Mouse (Mus musculus) lung, embryonic 14.5 days (tissue): ENCODE data around the gene Ddit4. TPM values are rescaled to one million over a fixed set of nuclear protein-coding genes. Genes with fewer than 3 reads are reported as not detected.

Source experiments
- ATAC-seq: fragments of 200-750 bp; cut with Nextera tagmentation; 2 replicates; pipeline ENCODE4 v1.8.0; 2017; ENCODE audit warnings: mild to moderate bottlenecking, moderate TSS enrichment, moderate library complexity; ENCODE audit not compliant: insufficient read depth
- DNase-seq: peaks from one replicate; pipeline ENCODE4 v3.0.0-alpha.2; 2015
- H3K27ac ChIP-seq: fragments of 300-500 bp; sonication (generic); 2 replicates; pipeline ENCODE4 v1.5.1; 2014; ENCODE audit warnings: low read depth, mild to moderate bottlenecking, moderate library complexity
- H3K27me3 ChIP-seq: fragments of 300-500 bp; sonication (generic); 2 replicates; pipeline ENCODE4 v1.6.1; 2014; ENCODE audit warnings: low read length, control low read depth; ENCODE audit not compliant: insufficient read depth
- H3K36me3 ChIP-seq: fragments of 300-500 bp; sonication (generic); 2 replicates; pipeline ENCODE4 v1.6.1; 2014; ENCODE audit warnings: control low read depth; ENCODE audit not compliant: insufficient read depth
- H3K4me1 ChIP-seq: fragments of 300-500 bp; sonication (generic); 2 replicates; pipeline ENCODE4 v1.6.1; 2014; ENCODE audit warnings: antibody characterized with exemption, control low read depth; ENCODE audit not compliant: insufficient read depth
- H3K4me2 ChIP-seq: fragments of 300-500 bp; sonication (generic); 2 replicates; pipeline ENCODE4 v1.6.1; 2014; ENCODE audit warnings: mild to moderate bottlenecking
- H3K4me3 ChIP-seq: fragments of 300-500 bp; sonication (generic); 2 replicates; pipeline ENCODE4 v1.5.1; 2014; ENCODE audit warnings: low read depth, low read length
- H3K9ac ChIP-seq: fragments of 300-500 bp; sonication (generic); 2 replicates; pipeline ENCODE4 v1.6.1; 2014
- H3K9me3 ChIP-seq: fragments of 300-500 bp; sonication (generic); 2 replicates; pipeline ENCODE4 v1.6.1; 2016; ENCODE audit warnings: low read depth, low read length, control low read depth
- CTCF ChIP-seq: IDR thresholded peaks from 2 replicates; pipeline ENCODE4 v1.5.1; 2016; ENCODE audit warnings: antibody characterized with exemption, low read depth
- WGBS: fragments of 180-500 bp; shearing (Covaris S2); extraction: QIAGEN DNeasy Blood & Tissue Kit; methylation state at CpG from one replicate; pipeline ENCODE4 v1.1.7; 2014; 5-methylcytosine and 5-hydroxymethylcytosine counted together
- polyA plus RNA-seq: library from polyadenylated mRNA; unstranded; fragments of >200 nt; fragmentation: Nextera tagmentation; extraction: Ambion mirVana; gene quantifications from 2 replicates; pipeline ENCODE4 v1.2.1, GENCODE M21; 2014

The Ddit4 gene
- polyA plus RNA-seq, 1 experiment from 2014 or later, result 3.5 TPM

- peaks cover 16% of the 10 kb centered on the region for H3K4me1 ChIP-seq
- DNase-seq (no peak), ATAC-seq (no peak)
- H3K9ac ChIP-seq, result peak overlapping the region; percentile 94; the same call in 1 of the 2 replicates
- H3K27me3 ChIP-seq, result no peaks in the 10 kb centered on the region
- H3K9me3 ChIP-seq, result no peaks in the 10 kb centered on the region
- no peak for TF ChIP-seq CTCF
- 52% methylated on average over 1 of the region's 1 CpGs for WGBS
- peaks cover 13% of the 10 kb centered on the region; the same call in 1 of the 2 replicates for H3K36me3 ChIP-seq
- peak overlapping the region; percentile 85 for H3K4me3 ChIP-seq
- H3K27ac ChIP-seq, result peak overlapping the region; percentile 95
- H3K4me2 ChIP-seq, result peak overlapping the region; percentile 96
These were observed 2.4 kb downstream of the Ddit4 start for GRCm38 (mm10) chr10:59949255-59949648.

GRCm38 (mm10) chr10:59948363-59949254 lies 3.0 kb downstream of the Ddit4 start:
- no peak for TF ChIP-seq CTCF
- Histone ChIP-seq H3K9me3 (no peaks in the 10 kb centered on the region), H3K27me3 (no peaks in the 10 kb centered on the region), H3K4me1 (peaks cover 16% of the 10 kb centered on the region), H3K4me2 (peak overlapping the region; percentile 96), H3K27ac (peak overlapping the region; percentile 95), H3K36me3 (peaks cover 13% of the 10 kb centered on the region; the same call in 1 of the 2 replicates), H3K4me3 (0 out of 2 replicates have a peak overlapping the region, but pooled peaks have one; percentile 85), H3K9ac (no peak overlapping the region)
- WGBS, result 32% methylated on average over 6 of the region's 6 CpGs
- peak; percentile 70 for DNase-seq
- no peak for ATAC-seq

- Histone ChIP-seq H3K36me3 (peaks cover 13% of the 10 kb centered on the region; the same call in 1 of the 2 replicates), H3K4me1 (peaks cover 19% of the 10 kb centered on the region), H3K27ac (0 out of 2 replicates have a peak overlapping the region, but pooled peaks have one; percentile 95), H3K9ac (no peak overlapping the region), H3K4me3 (no peak overlapping the region), H3K4me2 (no peak overlapping the region), H3K27me3 (no peaks in the 10 kb centered on the region), H3K9me3 (no peaks in the 10 kb centered on the region)
- TF ChIP-seq CTCF, result no peak
- WGBS, result 60% methylated on average over 7 of the region's 7 CpGs
- DNase-seq (no peak), ATAC-seq (no peak)
These were observed 4.1 kb downstream of the Ddit4 start for GRCm38 (mm10) chr10:59947296-59948073.

GRCm38 (mm10) chr10:59946362-59946761 lies 5.3 kb downstream of the Ddit4 start:
- no peak overlapping the region for H3K27ac ChIP-seq
- no peaks in the 10 kb centered on the region for H3K9me3 ChIP-seq
- peaks cover 25% of the 10 kb centered on the region for H3K4me1 ChIP-seq
- 82% methylated on average over 5 of the region's 5 CpGs for whole genome bisulfite sequencing
- H3K4me3 ChIP-seq, result no peak overlapping the region
- H3K36me3 ChIP-seq, result peaks cover 13% of the 10 kb centered on the region; the same call in 1 of the 2 replicates
- no peak overlapping the region for H3K4me2 ChIP-seq
- no peak for DNase-seq
- no peak for ATAC-seq
- H3K27me3 ChIP-seq, result no peaks in the 10 kb centered on the region
- no peak for TF ChIP-seq CTCF
- no peak overlapping the region for H3K9ac ChIP-seq

GRCm38 (mm10) chr10:59945416-59945815 lies 6.2 kb downstream of the Ddit4 start:
- H3K27me3 ChIP-seq, result no peaks in the 10 kb centered on the region
- H3K9ac ChIP-seq, result no peak overlapping the region
- peaks cover 12% of the 10 kb centered on the region; the same call in 1 of the 2 replicates for H3K36me3 ChIP-seq
- 88% methylated on average over 3 of the region's 3 CpGs for WGBS
- no peak overlapping the region for H3K4me3 ChIP-seq
- H3K27ac ChIP-seq, result no peak overlapping the region
- no peak overlapping the region for H3K4me2 ChIP-seq
- TF ChIP-seq CTCF, result no peak
- no peaks in the 10 kb centered on the region for H3K9me3 ChIP-seq
- ATAC-seq (no peak), DNase-seq (no peak)
- peaks cover 25% of the 10 kb centered on the region for H3K4me1 ChIP-seq

- DNase-seq, result peak; percentile 96
- peak overlapping the region; percentile 20 for H3K4me3 ChIP-seq
- peak overlapping the region; percentile 92 for H3K27ac ChIP-seq
- H3K36me3 ChIP-seq, result no peaks in the 10 kb centered on the region
- 13% methylated on average over 13 of the region's 13 CpGs for WGBS
- peak overlapping the region; percentile 45 for H3K9ac ChIP-seq
- ATAC-seq, result peak; percentile 80
- H3K4me2 ChIP-seq, result peak overlapping the region; percentile 62
- no peaks in the 10 kb centered on the region for H3K27me3 ChIP-seq
- H3K4me1 ChIP-seq, result peaks cover 13% of the 10 kb centered on the region
- H3K9me3 ChIP-seq, result no peaks in the 10 kb centered on the region
- no peak for TF ChIP-seq CTCF
These were observed 8.1 kb downstream of the Ddit4 start for GRCm38 (mm10) chr10:59943421-59943989.
